Mouse (Mus musculus): ENCODE measurements around the gene Mboat7. TPM values are rescaled to one million over a fixed set of nuclear protein-coding genes. Genes with fewer than 3 reads are reported as not detected.

Gene Mboat7
- total and polyA plus RNA-seq, 3 experiments = 19.2 to 25.0 (median 19.7) TPM

GRCm38 (mm10) chr7:3629543-3630477 is 63.5 kb downstream of the Mboat7 start, which contains the start of the genes Tfpt and Prpf31:
Gene Tfpt, minus strand, starts transcription at chr7:3629929.
Gene Prpf31, plus strand, starts transcription at chr7:3629985.
- DNase-seq = peak; percentile 94 to 95
- 0 out of 2 replicates have a peak, but pooled peaks cover 2% of the 10 kb centered on the region for H3K79me2 ChIP-seq (replicated peaks; ENCODE audit: control insufficient read depth, insufficient read depth, low read length)
- under 1% methylated on average over 47 of the region's 47 CpGs for WGBS
- H3K4me1 ChIP-seq (ENCODE audit: control insufficient read depth, insufficient read depth, low read length) = peaks cover 5% of the 10 kb centered on the region; the same call in 1 of the 2 replicates
- no peaks in the 10 kb centered on the region for H3K27me3 ChIP-seq (ENCODE audit: control insufficient read depth, insufficient read depth, low read length)
- TF ChIP-seq CTCF (IDR thresholded peaks at IDR 0.05) (no peak), EP300 (IDR thresholded peaks at IDR 0.05; ENCODE audit: insufficient read depth, low read depth, low read length) (peak; percentile 66; the same call in 1 of the 2 replicates), POLR2A (IDR thresholded peaks at IDR 0.05; ENCODE audit: insufficient read depth, low read depth, low read length) (peak; percentile 73)
- peak within 1 kb of the TSS; percentile 66 for H3K9ac ChIP-seq (ENCODE audit: low read depth, low read length)
- peak within 1 kb of the TSS; percentile 90 for H3K4me3 ChIP-seq
- H3K36me3 ChIP-seq (ENCODE audit: control insufficient read depth, insufficient read depth, low read length) = no peaks in the 10 kb centered on the region
- H3K27ac ChIP-seq = peak within 1 kb of the TSS; percentile 95
- intact Hi-C loops (cut with DNase I) = loop anchor here (1.0 to 10.0 kb wide), 3 partner anchors 13 to 815 kb away; partner anchors contain the start of genes Mboat7, Ndufa3, Rdh13 and Tsen34

GRCm38 (mm10) chr7:3629030-3629429 is 64.3 kb downstream of the Mboat7 start:
- WGBS = 34% methylated on average over 4 of the region's 4 CpGs

More at GRCm38 (mm10) chr7:3629030-3629429, 64.3 kb downstream of the Mboat7 start:
- Histone ChIP-seq H3K27me3 (ENCODE audit: control insufficient read depth, insufficient read depth, low read length) (no peaks in the 10 kb centered on the region), H3K36me3 (ENCODE audit: control insufficient read depth, insufficient read depth, low read length) (no peaks in the 10 kb centered on the region), H3K27ac (peak overlapping the region; percentile 95), H3K9ac (ENCODE audit: low read depth, low read length) (peak overlapping the region; percentile 60), H3K4me3 (peak overlapping the region; percentile 90), H3K79me2 (replicated peaks; ENCODE audit: control insufficient read depth, insufficient read depth, low read length) (0 out of 2 replicates have a peak, but pooled peaks cover 2% of the 10 kb centered on the region), H3K4me1 (ENCODE audit: control insufficient read depth, insufficient read depth, low read length) (peaks cover 5% of the 10 kb centered on the region; the same call in 1 of the 2 replicates)
- no peak for DNase-seq
- intact Hi-C loops (cut with DNase I) = loop anchor here (1.0 to 10.0 kb wide), 3 partner anchors 12 to 816 kb away; partner anchors contain the start of genes Mboat7, Ndufa3, Rdh13 and Tsen34
- no peak for TF ChIP-seq CTCF (IDR thresholded peaks at IDR 0.05)
- no peak for TF ChIP-seq EP300 (IDR thresholded peaks at IDR 0.05; ENCODE audit: insufficient read depth, low read depth, low read length)
- no peak for TF ChIP-seq POLR2A (IDR thresholded peaks at IDR 0.05; ENCODE audit: insufficient read depth, low read depth, low read length)

Small RNA genes within 50 kb of the gene (microRNA-seq; reads per million reads assigned to microRNA genes)
- 2.8 to 3.5 reads per million in 2 experiments for gene Mir3572

Other genes with a start within 250 kb of the Mboat7 start
- gene Tarm1, start 190.9 kb downstream of the Mboat7 start, total RNA-seq (2021) = not detected
- 0.16 and 0.20 TPM in 2 replicates for gene Tarm1, start 190.9 kb downstream of the Mboat7 start, polyA plus RNA-seq (2012; rRNA removed)
- under 1 TPM in 1 of 2 experiments, not detected in 1; 0.21 TPM for gene Oscar, start 77.4 kb downstream of the Mboat7 start, total RNA-seq (2021)
- gene Oscar, start 77.4 kb downstream of the Mboat7 start, polyA plus RNA-seq (2012; rRNA removed) = 0.45 and 0.91 TPM in 2 replicates
- gene Ndufa3, start 76.2 kb downstream of the Mboat7 start, total RNA-seq (2021) = 1,000 to 10,000 TPM; 1,765 to 2,117 TPM
- 956 and 1,299 TPM in 2 replicates for gene Ndufa3, start 76.2 kb downstream of the Mboat7 start, polyA plus RNA-seq (2012; rRNA removed)
- 10 to 100 TPM; 16.9 to 21.1 TPM for gene Tfpt, start 63.6 kb downstream of the Mboat7 start, total RNA-seq (2021)
- 8.0 and 8.8 TPM in 2 replicates for gene Tfpt, start 63.6 kb downstream of the Mboat7 start, polyA plus RNA-seq (2012; rRNA removed)
- 10 to 100 TPM; 24.1 to 24.4 TPM for gene Prpf31, start 63.5 kb downstream of the Mboat7 start, total RNA-seq (2021)
- gene Prpf31, start 63.5 kb downstream of the Mboat7 start, polyA plus RNA-seq (2012; rRNA removed) = 21.5 and 30.3 TPM in 2 replicates
- 10 to 100 TPM; 22.1 to 23.1 TPM for gene Cnot3, start 48.3 kb downstream of the Mboat7 start, total RNA-seq (2021)
- 20.3 and 33.2 TPM in 2 replicates for gene Cnot3, start 48.3 kb downstream of the Mboat7 start, polyA plus RNA-seq (2012; rRNA removed)
- gene Leng1, start 27.7 kb downstream of the Mboat7 start, total RNA-seq (2021) = 10 to 100 TPM; 11.8 to 12.8 TPM
- 4.8 and 5.9 TPM in 2 replicates for gene Leng1, start 27.7 kb downstream of the Mboat7 start, polyA plus RNA-seq (2012; rRNA removed)
- gene Tmc4, start 16.0 kb downstream of the Mboat7 start, total RNA-seq (2021) = 1 to 10 TPM; 1.4 to 2.1 TPM
- 3.3 and 4.9 TPM in 2 replicates for gene Tmc4, start 16.0 kb downstream of the Mboat7 start, polyA plus RNA-seq (2012; rRNA removed)
- 10 to 100 TPM; 60.0 to 66.6 TPM for gene Tsen34, start 660 bp downstream of the Mboat7 start, total RNA-seq (2021)
- 80.8 and 82.3 TPM in 2 replicates for gene Tsen34, start 660 bp downstream of the Mboat7 start, polyA plus RNA-seq (2012; rRNA removed)
- gene Rps9, start 10.5 kb upstream of the Mboat7 start, total RNA-seq (2021) = 100 to 1,000 TPM; 584 to 688 TPM
- gene Rps9, start 10.5 kb upstream of the Mboat7 start, polyA plus RNA-seq (2012; rRNA removed) = 761 and 901 TPM in 2 replicates
- 1 to 10 TPM; 2.2 to 2.4 TPM for gene Pirb, start 26.9 kb upstream of the Mboat7 start, total RNA-seq (2021)
- 5.7 and 6.7 TPM in 2 replicates for gene Pirb, start 26.9 kb upstream of the Mboat7 start, polyA plus RNA-seq (2012; rRNA removed)
- under 1 TPM; 0.27 to 0.29 TPM for gene Gm15448, start 132.2 kb upstream of the Mboat7 start, total RNA-seq (2021)
- 0.39 TPM in 1 of 2 replicates, not detected in the other for gene Gm15448, start 132.2 kb upstream of the Mboat7 start, polyA plus RNA-seq (2012; rRNA removed)
- under 1 TPM; 0.10 to 0.80 TPM for gene Pira2, start 151.5 kb upstream of the Mboat7 start, total RNA-seq (2021)
- gene Pira2, start 151.5 kb upstream of the Mboat7 start, polyA plus RNA-seq (2012; rRNA removed) = 0.29 and 0.57 TPM in 2 replicates
- under 1 TPM; 0.18 to 0.25 TPM for gene Gm14548, start 204.6 kb upstream of the Mboat7 start, total RNA-seq (2021)
- 2.2 TPM in 1 of 2 replicates, not detected in the other for gene Gm14548, start 204.6 kb upstream of the Mboat7 start, polyA plus RNA-seq (2012; rRNA removed)
- gene Lilra6, start 222.0 kb upstream of the Mboat7 start, total RNA-seq (2021) = under 1 TPM; 0.29 to 0.34 TPM
- 0.41 and 0.94 TPM in 2 replicates for gene Lilra6, start 222.0 kb upstream of the Mboat7 start, polyA plus RNA-seq (2012; rRNA removed)

Measured in heart, adult 2 months (tissue).